Mouse (Mus musculus) kidney, postnatal 0 days (tissue): ENCODE results near the gene Cdc14b. TPM values are rescaled to one million over a fixed set of nuclear protein-coding genes. Genes with fewer than 3 reads are reported as not detected.
A peak's percentile ranks its signal among the peaks of the same experiment; 100 is the strongest.

Experiments
- ATAC-seq: fragments of 200-750 bp; cut with Nextera tagmentation; replicated peaks from 2 replicates; pipeline ENCODE4 v1.8.0; 2017; ENCODE audit warnings: low read depth, moderate number of reproducible peaks, moderate TSS enrichment, moderate library complexity; ENCODE audit not compliant: low FRiP score
- DNase-seq: peaks from one replicate; pipeline ENCODE4 v3.0.0-alpha.2; 2016; ENCODE audit warnings: low spot score
- H3K27ac ChIP-seq: fragments of 300-500 bp; sonication (generic); 2 replicates; pipeline ENCODE4 v1.5.1; 2014; ENCODE audit warnings: mild to moderate bottlenecking
- H3K27me3 ChIP-seq: fragments of 300-500 bp; sonication (generic); 2 replicates; pipeline ENCODE4 v1.6.1; 2014; ENCODE audit warnings: low read length, mixed read lengths; ENCODE audit not compliant: insufficient read depth
- H3K36me3 ChIP-seq: fragments of 300-500 bp; sonication (generic); 2 replicates; pipeline ENCODE4 v1.6.1; 2014; ENCODE audit warnings: low read length, mixed read lengths; ENCODE audit not compliant: insufficient read depth
- H3K4me1 ChIP-seq: fragments of 300-500 bp; sonication (generic); replicated peaks from 2 replicates; pipeline ENCODE4 v1.6.1; 2014; ENCODE audit warnings: antibody characterized with exemption, low read length, mixed read lengths; ENCODE audit not compliant: insufficient read depth
- H3K4me2 ChIP-seq: fragments of 300-500 bp; sonication (generic); 2 replicates; pipeline ENCODE4 v1.6.1; 2014; ENCODE audit warnings: mild to moderate bottlenecking, low read length, moderate library complexity, mixed read lengths
- H3K4me3 ChIP-seq: fragments of 300-500 bp; sonication (generic); replicated peaks from 2 replicates; pipeline ENCODE4 v1.5.1; 2014; ENCODE audit warnings: low read depth, low read length
- H3K9ac ChIP-seq: fragments of 300-500 bp; sonication (generic); 2 replicates; pipeline ENCODE4 v1.6.1; 2014; ENCODE audit warnings: low read depth, low read length
- H3K9me3 ChIP-seq: fragments of 300-500 bp; sonication (generic); replicated peaks from 2 replicates; pipeline ENCODE4 v1.6.1; 2016; ENCODE audit warnings: low read length, inconsistent platforms, mixed read lengths
- CTCF ChIP-seq: IDR thresholded peaks from 2 replicates; pipeline ENCODE4 v1.5.1; 2016; ENCODE audit warnings: antibody characterized with exemption, low read depth, mild to moderate bottlenecking, moderate library complexity
- WGBS: fragments of 180-500 bp; shearing (Covaris S2); extraction: QIAGEN DNeasy Blood & Tissue Kit; methylation state at CpG from one replicate; pipeline ENCODE4 v1.1.7; 2014; 5-methylcytosine and 5-hydroxymethylcytosine counted together
- polyA plus RNA-seq: library from polyadenylated mRNA; unstranded; fragments of >200 nt; fragmentation: Nextera tagmentation; extraction: Ambion mirVana; gene quantifications from 2 replicates; pipeline ENCODE4 v1.2.1, GENCODE M21; 2015

The Cdc14b gene
- polyA plus RNA-seq, 1 experiment from 2014 or later, result 7.3 TPM

DNA sequence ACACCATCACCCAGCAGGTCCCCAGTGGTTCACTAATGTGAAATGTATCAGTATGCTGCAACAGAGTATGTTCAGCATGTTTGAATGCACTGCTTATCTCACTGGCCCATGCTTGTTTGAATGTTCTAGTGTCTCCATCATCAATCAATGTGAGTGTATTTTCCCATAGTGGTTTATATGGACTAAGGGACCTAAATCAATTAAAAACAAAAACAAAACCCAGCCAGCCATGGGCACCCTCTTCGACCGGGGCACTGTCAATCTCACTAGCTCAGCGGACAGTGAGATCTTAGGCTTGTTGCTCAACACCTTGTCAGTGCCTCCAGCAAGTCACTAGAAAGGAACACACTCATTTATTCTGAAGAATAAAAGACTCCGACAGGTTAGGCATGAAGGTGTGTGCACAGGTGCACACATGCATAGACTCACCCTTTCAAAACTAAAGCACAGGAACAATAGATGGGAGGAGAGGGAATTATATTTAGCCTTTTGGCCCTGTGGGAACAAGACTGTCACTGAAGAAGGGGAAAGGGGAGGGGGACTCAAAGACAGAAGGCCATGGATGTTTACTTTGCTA, 30.3 kb downstream of the Cdc14b start:
- Histone ChIP-seq H3K27ac (no peak overlapping the region), H3K9me3 (no peaks in the 10 kb centered on the region), H3K9ac (no peak overlapping the region), H3K4me2 (no peak overlapping the region), H3K36me3 (no peaks in the 10 kb centered on the region), H3K4me1 (no peaks in the 10 kb centered on the region), H3K4me3 (no peak overlapping the region), H3K27me3 (no peaks in the 10 kb centered on the region)
- DNase-seq (no peak), ATAC-seq (no peak)
- WGBS, result 63% methylated on average over 4 of the region's 4 CpGs
- no peak for TF ChIP-seq CTCF

DNA sequence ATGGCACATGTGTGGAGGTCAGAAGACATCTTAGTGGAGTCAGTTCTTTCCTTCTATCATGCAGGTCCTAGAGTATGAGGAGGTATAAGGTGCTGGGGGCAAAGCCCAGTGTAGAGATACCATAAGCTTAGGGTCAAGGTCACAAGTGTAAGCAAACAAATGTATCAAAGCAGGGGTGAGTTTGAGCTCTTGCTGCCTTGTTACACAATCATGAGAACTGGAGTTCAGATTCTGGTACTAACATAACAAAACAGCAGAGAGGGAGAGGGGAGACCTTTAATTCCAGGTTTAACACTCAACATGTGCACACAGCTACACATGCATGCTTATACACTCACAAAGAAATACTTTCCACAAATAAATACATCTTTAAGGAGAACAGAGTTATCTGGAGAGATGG, 32.4 kb downstream of the Cdc14b start:
- no peak for DNase-seq
- Histone ChIP-seq H3K9ac (no peak overlapping the region), H3K4me3 (no peak overlapping the region), H3K4me2 (no peak overlapping the region), H3K36me3 (no peaks in the 10 kb centered on the region), H3K9me3 (no peaks in the 10 kb centered on the region), H3K27me3 (no peaks in the 10 kb centered on the region), H3K4me1 (no peaks in the 10 kb centered on the region), H3K27ac (no peak overlapping the region)
- no peak for ATAC-seq
- TF ChIP-seq CTCF, result no peak

DNA sequence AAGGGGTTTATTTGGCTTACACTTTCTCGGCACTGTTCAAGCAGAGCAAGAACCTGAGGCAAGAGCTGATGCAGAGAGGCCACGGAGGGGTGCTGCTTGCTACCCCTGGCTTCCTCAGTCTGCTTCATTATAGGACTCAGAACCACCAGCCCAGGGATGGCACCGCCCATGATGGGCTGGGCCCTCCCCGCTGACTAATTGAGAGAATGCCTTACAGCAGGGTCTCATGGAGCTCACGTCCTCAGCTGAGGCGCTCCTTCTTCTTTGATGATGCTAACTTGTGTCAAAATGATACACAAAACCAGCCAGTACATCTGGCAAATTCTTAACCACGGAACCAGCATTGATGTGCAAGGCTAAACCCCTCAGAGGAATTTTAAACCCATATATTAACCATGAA, 34.5 kb downstream of the Cdc14b start:
- Histone ChIP-seq H3K27ac (no peak overlapping the region), H3K9me3 (no peaks in the 10 kb centered on the region)

DNA sequence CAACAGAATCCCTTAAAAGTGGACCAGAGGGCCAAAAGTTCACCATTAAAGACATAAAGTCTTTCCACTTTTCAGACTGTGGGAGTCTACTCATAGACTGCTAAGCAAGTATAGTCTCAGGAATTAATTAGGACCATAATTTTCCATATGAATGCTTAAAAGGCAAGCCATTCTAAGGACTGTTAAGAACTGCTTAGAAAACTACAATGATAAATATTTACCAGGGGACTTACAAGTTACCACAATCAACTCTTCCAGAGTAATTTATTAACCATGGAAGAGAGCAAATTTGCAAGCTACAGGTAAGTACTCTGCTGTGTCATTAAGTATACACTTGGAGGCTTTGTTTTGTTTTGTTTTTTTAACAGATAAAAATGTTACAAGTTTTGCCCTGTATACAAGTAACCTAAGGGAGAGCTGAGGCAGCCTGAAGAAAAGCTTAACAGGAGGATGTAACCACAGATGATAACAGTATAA, 37.4 kb downstream of the Cdc14b start:
- no peak for ATAC-seq
- no peak overlapping the region for H3K4me2 ChIP-seq
- no peak for DNase-seq

More for the DNA sequence above, 34.5 kb downstream of the Cdc14b start:
- Histone ChIP-seq H3K4me1 (no peaks in the 10 kb centered on the region), H3K4me3 (no peak overlapping the region), H3K27me3 (no peaks in the 10 kb centered on the region), H3K36me3 (no peaks in the 10 kb centered on the region), H3K4me2 (no peak overlapping the region), H3K9ac (no peak overlapping the region)
- ATAC-seq (no peak), DNase-seq (no peak)
- no peak for TF ChIP-seq CTCF
- WGBS, result 80% methylated on average over 7 of the region's 7 CpGs

DNA sequence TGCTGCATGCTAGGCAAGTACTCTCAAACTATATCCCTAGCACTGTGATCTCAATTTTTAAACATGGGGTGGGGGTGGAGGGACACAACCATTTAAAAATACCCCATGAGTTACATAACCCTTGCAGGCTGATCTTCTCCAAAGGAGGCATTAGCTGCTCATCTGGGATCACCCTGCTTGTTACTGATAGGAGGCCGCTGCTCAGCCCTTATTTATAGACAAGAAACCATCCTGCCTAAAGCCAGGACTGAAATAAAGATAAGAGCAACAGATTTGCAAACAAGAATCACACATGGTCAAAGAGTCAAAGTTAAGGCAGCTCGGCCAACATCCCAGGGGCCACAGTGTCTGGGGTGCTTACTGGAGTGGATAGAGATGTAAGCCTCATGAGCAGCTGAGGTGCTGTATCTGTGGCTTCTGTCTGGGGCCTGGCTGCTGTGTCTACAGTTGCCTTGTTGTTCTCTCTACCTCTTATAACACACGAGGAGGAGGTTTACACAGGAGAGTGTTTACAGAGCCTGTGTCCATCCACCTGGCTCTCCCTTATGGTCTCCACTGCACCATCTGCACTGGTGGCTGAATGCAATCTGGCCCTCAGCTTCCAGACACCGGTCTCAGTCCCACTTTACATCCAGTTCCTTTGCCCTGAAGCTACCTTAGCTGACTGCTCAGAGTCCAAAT, 38.0 kb downstream of the Cdc14b start:
- no peak overlapping the region for H3K4me2 ChIP-seq
- 56% methylated on average over 4 of the region's 4 CpGs for WGBS
- H3K4me3 ChIP-seq, result no peak overlapping the region
- DNase-seq, result no peak
- H3K36me3 ChIP-seq, result no peaks in the 10 kb centered on the region
- no peaks in the 10 kb centered on the region for H3K4me1 ChIP-seq
- no peak overlapping the region for H3K9ac ChIP-seq
- no peak overlapping the region for H3K27ac ChIP-seq
- TF ChIP-seq CTCF, result no peak
- ATAC-seq, result 0 out of 2 replicates have a peak, but pooled peaks have one; percentile 43
- no peaks in the 10 kb centered on the region for H3K27me3 ChIP-seq
- no peaks in the 10 kb centered on the region for H3K9me3 ChIP-seq

More for the DNA sequence above, 37.4 kb downstream of the Cdc14b start:
- Histone ChIP-seq H3K27ac (no peak overlapping the region; the same call in 1 of the 2 replicates), H3K4me3 (no peak overlapping the region), H3K27me3 (no peaks in the 10 kb centered on the region), H3K4me1 (no peaks in the 10 kb centered on the region), H3K9ac (no peak overlapping the region), H3K9me3 (no peaks in the 10 kb centered on the region), H3K36me3 (no peaks in the 10 kb centered on the region)
- no peak for TF ChIP-seq CTCF

DNA sequence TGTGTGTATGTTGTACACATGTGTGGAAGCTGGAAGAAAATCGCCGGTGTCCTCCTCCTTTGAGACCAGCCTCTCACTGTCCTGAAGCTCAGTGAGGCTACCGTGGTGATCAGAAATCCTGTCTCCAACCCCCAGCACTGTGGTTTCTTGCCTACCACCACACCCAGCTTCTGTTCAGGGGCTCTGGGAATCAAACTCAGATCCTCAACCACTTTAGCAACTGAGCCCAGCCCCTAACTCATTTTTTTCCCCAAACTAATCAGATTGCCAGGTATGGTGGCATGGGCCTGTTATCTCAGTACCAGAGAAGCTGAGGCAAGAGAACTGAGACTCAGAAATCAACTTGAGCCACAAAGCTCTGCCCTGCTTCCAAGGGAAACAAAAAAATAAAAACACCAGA, 39.3 kb downstream of the Cdc14b start:
- no peak for ATAC-seq
- DNase-seq, result no peak
- Histone ChIP-seq H3K27ac (no peak overlapping the region), H3K4me1 (no peaks in the 10 kb centered on the region), H3K9me3 (no peaks in the 10 kb centered on the region), H3K27me3 (no peaks in the 10 kb centered on the region), H3K4me3 (no peak overlapping the region), H3K9ac (no peak overlapping the region), H3K4me2 (no peak overlapping the region), H3K36me3 (no peaks in the 10 kb centered on the region)
- TF ChIP-seq CTCF, result no peak
- 78% methylated on average over 3 of the region's 3 CpGs for WGBS
